ENCODE assay signal across 13 mouse cellular contexts in the genomic region with DNA sequence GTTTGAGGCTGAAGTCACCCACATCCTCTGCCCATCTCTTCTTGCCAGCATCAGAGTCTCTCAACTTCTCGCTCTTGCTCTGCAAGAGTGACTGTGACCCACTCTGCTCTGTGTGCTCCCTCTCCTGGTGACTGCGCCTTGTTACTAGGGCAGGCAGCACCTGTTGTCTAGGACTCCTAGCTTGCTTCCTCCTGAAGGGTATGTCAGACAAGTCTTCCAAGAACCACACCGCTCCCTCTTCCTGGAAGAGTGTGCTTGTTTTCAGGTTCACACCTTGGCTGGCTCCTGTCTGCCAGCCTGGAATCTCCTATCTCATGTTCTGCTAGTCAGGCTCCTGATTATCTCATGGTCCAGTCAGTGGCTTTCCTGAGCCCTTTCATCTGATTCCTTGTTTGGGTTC. TPM values are rescaled to one million over a fixed set of nuclear protein-coding genes. Genes with fewer than 3 reads are reported as not detected.
A peak's percentile ranks its signal among the peaks of the same experiment; 100 is the strongest.
DNase-seq lines count a peak whose midpoint lies in the region; ATAC-seq and TF ChIP-seq lines count a peak whose summit lies in the region.
"Had no signal": no experiment of that assay in that cellular context is flagged by ENCODE, and none has a peak within 500 bp of the region (broad histone marks: within the 10 kb centered on the region; RNA-seq: fewer than 3 reads in every experiment).

No protein-coding gene starts in this region.

- H3K27me3 ChIP-seq in intestine, embryonic 14.5 days (replicated peaks; ENCODE audit: control insufficient read depth, insufficient read depth, low read length): no peaks in the 10 kb centered on the region
- no peaks in the 10 kb centered on the region for H3K27me3 ChIP-seq in intestine, embryonic 16.5 days (replicated peaks; ENCODE audit: control insufficient read depth, insufficient read depth, low read length)

- H3K4me1 ChIP-seq in intestine, embryonic 14.5 days (replicated peaks; ENCODE audit: control insufficient read depth, insufficient read depth, low read length): peaks cover 5% of the 10 kb centered on the region; the same call in 1 of the 2 replicates
- H3K4me1 ChIP-seq in intestine, embryonic 16.5 days (ENCODE audit: control insufficient read depth, insufficient read depth, low read length): peaks cover 6% of the 10 kb centered on the region
- peaks cover 9% of the 10 kb centered on the region for H3K4me1 ChIP-seq in olfactory bulb, adult 2 months (ENCODE audit: control insufficient read depth, insufficient read depth, low read length)

- 0 out of 2 replicates have a peak, but pooled peaks have one; percentile 22 for TF ChIP-seq CTCF in olfactory bulb, adult 2 months (IDR thresholded peaks at IDR 0.05; ENCODE audit: insufficient read depth, low read depth, low read length)

- no peak overlapping the region for H3K4me2 ChIP-seq in intestine, embryonic 14.5 days (ENCODE audit: low read length)
- H3K4me2 ChIP-seq in intestine, embryonic 16.5 days (ENCODE audit: low read depth, low read length): no peak overlapping the region

- H3K27ac ChIP-seq in intestine, embryonic 14.5 days (ENCODE audit: low read depth): no peak overlapping the region
- H3K27ac ChIP-seq in intestine, embryonic 16.5 days (ENCODE audit: low read length): no peak overlapping the region
- H3K27ac ChIP-seq in olfactory bulb, adult 2 months (ENCODE audit: insufficient read depth, low read depth, low read length): no peak overlapping the region
- H3K27ac ChIP-seq: macrophage had no signal

- H3K9ac ChIP-seq in intestine, embryonic 14.5 days (ENCODE audit: low read length): no peak overlapping the region
- H3K9ac ChIP-seq in intestine, embryonic 16.5 days (ENCODE audit: low read depth, low read length): no peak overlapping the region

- peaks cover 12% of the 10 kb centered on the region; the same call in 1 of the 2 replicates for H3K36me3 ChIP-seq in intestine, embryonic 14.5 days (ENCODE audit: control insufficient read depth, insufficient read depth, low read length)
- no peaks in the 10 kb centered on the region for H3K36me3 ChIP-seq in intestine, embryonic 16.5 days (ENCODE audit: control insufficient read depth, insufficient read depth, low read length)

- no peaks in the 10 kb centered on the region for H3K9me3 ChIP-seq in intestine, embryonic 14.5 days (ENCODE audit: control insufficient read depth, low read length)
- no peaks in the 10 kb centered on the region for H3K9me3 ChIP-seq in intestine, embryonic 16.5 days (ENCODE audit: control insufficient read depth, low read length)

- WGBS in intestine, embryonic 14.5 days: 87% methylated on average over 3 of the region's 3 CpGs
- WGBS in intestine, embryonic 16.5 days: 86% methylated on average over 3 of the region's 3 CpGs
- 81% methylated on average over 3 of the region's 3 CpGs for WGBS in olfactory bulb, adult 2 months

- no peak for TF ChIP-seq POLR2A in olfactory bulb, adult 2 months (IDR thresholded peaks at IDR 0.05; ENCODE audit: insufficient read depth, low read depth, low read length)

- no peak for DNase-seq in intestine, embryonic 14.5 days (ENCODE audit: low spot score)
- peak; percentile 47 to 56 for DNase-seq in B cell, adult 2 months
- peak; percentile 50 for DNase-seq in ES-CJ7 (ENCODE audit: low read depth, low spot score)
- no peak for DNase-seq in embryo, embryonic 10.5 days (ENCODE audit: low spot score)
- no peak for DNase-seq in adrenal gland, postnatal 25 days
- DNase-seq in layer of hippocampus, adult 9-10 months (ENCODE audit: low spot score): no peak
- DNase-seq: adrenal gland, postnatal 14 days; cerebellum, postnatal 36 days; heart, adult 11 months; kidney, adult 8-10 months had no signal

- H3K4me3 ChIP-seq in intestine, embryonic 14.5 days (ENCODE audit: low read depth, low read length): no peak overlapping the region
- H3K4me3 ChIP-seq in intestine, embryonic 16.5 days (ENCODE audit: low read length): no peak overlapping the region
- H3K4me3 ChIP-seq in olfactory bulb, adult 2 months (ENCODE audit: insufficient read depth, low read depth, low read length): no peak overlapping the region

- ATAC-seq in intestine, embryonic 14.5 days (replicated peaks; ENCODE audit: low FRiP score, low TSS enrichment, low read depth): 0 out of 2 replicates have a peak, but pooled peaks have one; percentile 30
- ATAC-seq in intestine, embryonic 16.5 days: no peak

RNA-seq across cellular contexts. Expression of gene Srebf2, which starts 6.6 kb away (rescaled TPM):
- 136 and 144 TPM in 2 replicates for polyA plus RNA-seq in intestine, embryonic 14.5 days (2014; fragmentation: Nextera tagmentation; extraction: Ambion mirVana)
- polyA plus RNA-seq in intestine, embryonic 16.5 days (2015; fragmentation: Nextera tagmentation; extraction: Ambion mirVana): 138 and 141 TPM in 2 replicates
- polyA plus RNA-seq in olfactory bulb, adult 2 months (2012; ENCODE audit: insufficient read depth, insufficient read length, low replicate concordance, missing spikeins): 282 TPM in 1 of 2 replicates, not detected in the other
- total RNA-seq in adrenal gland, postnatal 25 days (2021): 85.2 and 95.5 TPM in 2 replicates

RNA-seq across cellular contexts. Expression of gene Ccdc134, which starts 12.6 kb away (rescaled TPM):
- polyA plus RNA-seq in intestine, embryonic 14.5 days (2014; fragmentation: Nextera tagmentation; extraction: Ambion mirVana): 14.2 and 15.3 TPM in 2 replicates
- polyA plus RNA-seq in intestine, embryonic 16.5 days (2015; fragmentation: Nextera tagmentation; extraction: Ambion mirVana): 9.8 and 11.6 TPM in 2 replicates
- polyA plus RNA-seq in olfactory bulb, adult 2 months (2012; ENCODE audit: insufficient read depth, insufficient read length, low replicate concordance, missing spikeins): not detected in 2 replicates
- 11.2 and 11.3 TPM in 2 replicates for total RNA-seq in adrenal gland, postnatal 25 days (2021)

Comparison
In these comparisons a context has a peak if more than half of its experiments do, and no peak if none do; other contexts are left out.
1. DNase-seq: peak in B cell, adult 2 months (2 of 2) and ES-CJ7 (single experiment); none in intestine, embryonic 14.5 days (single experiment), embryo, embryonic 10.5 days (single experiment), adrenal gland, postnatal 25 days (single experiment) and layer of hippocampus, adult 9-10 months (single experiment).